Mouse (Mus musculus) common myeloid progenitor, adult 5-6 weeks (primary cell): Measurements from ENCODE around the gene Olfr122. TPM values are rescaled to one million over a fixed set of nuclear protein-coding genes. Genes with fewer than 3 reads are reported as not detected.

Experiments used
- ATAC-seq: replicated peaks from 2 replicates; pipeline ENCODE4 v1.8.0; 2016; ENCODE audit warnings: low read depth, mild to moderate bottlenecking, moderate TSS enrichment, inconsistent platforms; ENCODE audit not compliant: poor library complexity, severe bottlenecking
- total RNA-seq: library from RNA; stranded (forward); fragments of 200-1000, 187-1606 nt; gene quantifications from 2 replicates; pipeline ENCODE4 v1.2.3, GENCODE M21; 2017

Olfr122 gene
- not detected in 2 replicates for total RNA-seq

DNA sequence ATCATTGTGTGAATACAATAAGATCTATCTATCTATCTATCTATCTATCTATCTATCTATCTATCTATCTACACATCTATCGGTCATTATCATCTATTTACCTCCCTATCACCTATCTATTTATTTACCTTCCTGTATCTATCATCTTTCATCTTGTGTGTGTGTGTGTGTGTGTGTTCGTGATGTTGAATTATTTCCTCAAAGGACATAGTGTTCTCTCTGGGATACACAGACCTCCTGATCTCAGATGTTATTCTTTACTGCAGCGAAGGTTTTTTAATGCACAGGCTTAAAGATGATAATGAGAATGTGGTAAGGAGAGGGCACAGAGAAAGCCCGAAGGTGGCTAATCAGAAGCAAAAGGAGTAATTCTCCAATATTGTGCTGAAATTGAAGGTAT is at the start of gene Olfr122:
Olfr122 (plus strand) TSS at position 301 of the 400 bp plus-strand sequence.
- no peak for ATAC-seq

DNA sequence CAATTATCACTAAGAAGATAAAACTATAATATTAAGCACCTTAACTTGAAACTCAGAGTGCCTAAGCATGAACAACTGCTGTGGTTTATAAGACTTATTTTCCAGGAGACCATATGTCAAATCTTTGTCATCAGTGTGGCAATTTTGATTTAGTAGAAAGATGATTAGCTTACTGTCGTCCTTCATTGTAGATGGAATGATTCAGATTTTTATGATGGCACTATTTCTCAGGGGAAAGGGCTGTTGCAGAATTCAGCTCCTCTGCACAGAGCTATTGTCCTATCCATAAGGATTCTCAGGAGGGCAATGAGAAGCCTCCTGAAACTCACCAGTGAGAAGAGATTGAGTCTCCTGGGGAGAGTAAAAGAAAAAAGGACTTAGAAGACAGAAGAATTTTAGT is 46.9 kb upstream of the Olfr122 start, which contains the start of gene Olfr120:
Olfr120 (plus strand) TSS at position 301 of the 400 bp plus-strand sequence.
- ATAC-seq = no peak

DNA sequence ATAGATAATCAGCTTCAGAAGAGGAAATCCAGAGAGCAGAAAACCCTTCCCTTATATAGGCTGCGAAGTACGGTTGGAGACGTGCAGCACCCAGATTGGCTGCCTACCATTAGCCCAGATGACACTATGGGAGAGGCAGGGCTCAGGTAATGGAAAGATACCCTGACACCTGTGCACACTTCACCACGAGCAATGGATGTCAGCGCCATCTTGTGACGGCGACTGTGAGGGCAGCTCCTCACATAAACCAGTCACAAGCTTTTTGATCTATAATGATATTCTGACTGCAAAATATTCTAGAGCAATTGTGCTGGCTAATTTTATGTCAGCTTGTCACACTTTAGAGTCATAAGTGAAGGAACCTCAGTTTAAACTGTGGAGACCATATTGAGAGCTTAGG is 30.3 kb upstream of the Olfr122 start:
- ATAC-seq = no peak

DNA sequence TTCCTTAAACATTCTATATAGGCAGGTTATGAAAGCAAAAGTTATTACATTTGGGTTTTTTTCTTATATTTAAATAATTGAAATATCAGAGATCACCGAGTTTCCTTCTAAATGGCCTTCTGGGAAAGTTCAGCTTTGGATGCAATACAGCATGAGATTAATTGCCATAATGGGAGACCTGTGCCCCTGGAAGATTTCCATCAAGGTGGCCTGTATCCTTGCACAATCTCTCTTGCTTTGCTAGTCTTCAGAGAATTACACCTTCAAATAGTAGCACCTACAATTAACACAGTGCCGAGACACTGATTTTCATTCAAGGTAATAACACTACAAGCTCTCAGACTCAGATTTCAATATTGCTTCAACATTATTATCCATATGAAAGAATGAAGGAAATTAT is 24.8 kb downstream of the Olfr122 start, which contains the start of gene Olfr123:
Olfr123 (plus strand) TSS at position 301 of the 400 bp plus-strand sequence.
- ATAC-seq = no peak

DNA sequence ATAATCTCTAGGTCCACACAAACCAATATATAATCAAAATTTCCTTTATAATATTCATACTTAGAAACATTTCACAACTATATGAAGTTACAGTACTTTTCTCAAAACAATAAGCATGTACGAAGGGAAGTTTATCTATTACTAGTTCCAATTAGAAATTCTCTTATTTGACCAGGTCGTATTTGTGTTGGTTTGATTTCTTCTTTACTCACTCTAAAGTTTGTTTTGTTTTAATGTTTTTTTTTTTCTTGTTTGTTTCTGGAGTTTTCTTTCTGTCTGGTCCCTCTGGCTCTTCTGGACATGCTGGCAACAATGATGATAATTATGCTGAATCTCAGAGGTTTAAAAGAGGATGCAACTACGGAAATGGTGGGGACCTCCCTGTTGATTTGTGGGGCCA is 31.2 kb downstream of the Olfr122 start, which contains the start of gene Olfr124:
Olfr124 (plus strand) TSS at position 301 of the 400 bp plus-strand sequence.
- no peak for ATAC-seq

Other genes starting within 250 kb of the Olfr122 start
- not detected in 2 replicates for gene Olfr112, start 199.2 kb upstream of the Olfr122 start, total RNA-seq
- gene Olfr113, start 190.9 kb upstream of the Olfr122 start, total RNA-seq = not detected in 2 replicates
- not detected in 2 replicates for gene Olfr114, start 175.9 kb upstream of the Olfr122 start, total RNA-seq
- gene Olfr115, start 141.5 kb upstream of the Olfr122 start, total RNA-seq = not detected in 2 replicates
- not detected in 2 replicates for gene Olfr116, start 141.4 kb upstream of the Olfr122 start, total RNA-seq
- gene Olfr117, start 104.8 kb upstream of the Olfr122 start, total RNA-seq = not detected in 2 replicates
- not detected in 2 replicates for gene Olfr118, start 101.6 kb upstream of the Olfr122 start, total RNA-seq
- not detected in 2 replicates for gene Olfr119, start 72.0 kb upstream of the Olfr122 start, total RNA-seq
- gene Olfr120, start 46.8 kb upstream of the Olfr122 start, total RNA-seq = not detected in 2 replicates
- gene Olfr121, start 19.8 kb upstream of the Olfr122 start, total RNA-seq = not detected in 2 replicates
- gene Olfr123, start 24.9 kb downstream of the Olfr122 start, total RNA-seq = not detected in 2 replicates
- not detected in 2 replicates for gene Olfr124, start 31.3 kb downstream of the Olfr122 start, total RNA-seq
- not detected in 2 replicates for gene Olfr125, start 64.3 kb downstream of the Olfr122 start, total RNA-seq
- not detected in 2 replicates for gene Olfr126, start 78.9 kb downstream of the Olfr122 start, total RNA-seq
- not detected in 2 replicates for gene Olfr127, start 131.8 kb downstream of the Olfr122 start, total RNA-seq
- gene Olfr128, start 151.9 kb downstream of the Olfr122 start, total RNA-seq = not detected in 2 replicates
- not detected in 2 replicates for gene Olfr761, start 184.5 kb downstream of the Olfr122 start, total RNA-seq